Mouse (Mus musculus) thymus, adult 18-20 months (tissue): Measurements from ENCODE around the gene Gm826.

Experiments
- DNase-seq, 2 experiments: peaks; one replicate each; pipeline ENCODE4 v3.0.0; 2022; ENCODE audit warnings: mixed read lengths in 2 of 2

The Gm826 gene

GRCm38 (mm10) chr2:160334111-160334661 is at the start of gene Gm826:
TSS of gene Gm826 (minus strand) at chr2:160334162.
- no peak for DNase-seq

GRCm38 (mm10) chr2:160383418-160383817 is 49.5 kb upstream of the Gm826 start:
- DNase-seq, result no peak

GRCm38 (mm10) chr2:160378271-160378670 is 44.3 kb upstream of the Gm826 start:
- peak in 1 of 2 experiments; percentile 25 for DNase-seq

GRCm38 (mm10) chr2:160376236-160376635 is 42.3 kb upstream of the Gm826 start:
- no peak for DNase-seq

GRCm38 (mm10) chr2:160369653-160370420 is 35.9 kb upstream of the Gm826 start:
- DNase-seq, result no peak

GRCm38 (mm10) chr2:160368422-160369357 is 34.7 kb upstream of the Gm826 start:
- no peak for DNase-seq

GRCm38 (mm10) chr2:160367448-160368208 is 33.7 kb upstream of the Gm826 start:
- peak; percentile 71 to 73 for DNase-seq

- peak; percentile 88 to 90 for DNase-seq
These were observed 33.0 kb upstream of the Gm826 start, which contains the start of gene Mafb for GRCm38 (mm10) chr2:160366980-160367338. TSS of gene Mafb (minus strand) at chr2:160367065.

- DNase-seq, result peak; percentile 26 to 30
These were observed 32.4 kb upstream of the Gm826 start for GRCm38 (mm10) chr2:160366111-160366979.

GRCm38 (mm10) chr2:160365107-160365911 is 31.3 kb upstream of the Gm826 start:
- peak; percentile 17 to 31 for DNase-seq

- no peak for DNase-seq
These were observed 30.7 kb upstream of the Gm826 start for GRCm38 (mm10) chr2:160364666-160365065.

GRCm38 (mm10) chr2:160364128-160364650 is 30.2 kb upstream of the Gm826 start:
- DNase-seq, result no peak

- no peak for DNase-seq
These were observed 29.2 kb upstream of the Gm826 start for GRCm38 (mm10) chr2:160363201-160363600.

- DNase-seq, result no peak
These were observed 27.6 kb upstream of the Gm826 start for GRCm38 (mm10) chr2:160361442-160362121.

GRCm38 (mm10) chr2:160360234-160360874 is 26.4 kb upstream of the Gm826 start:
- no peak for DNase-seq

- no peak for DNase-seq
These were observed 24.9 kb upstream of the Gm826 start for GRCm38 (mm10) chr2:160358896-160359295.

GRCm38 (mm10) chr2:160357442-160357841 is 23.5 kb upstream of the Gm826 start:
- no peak for DNase-seq

GRCm38 (mm10) chr2:160356132-160356531 is 22.2 kb upstream of the Gm826 start:
- no peak for DNase-seq

- DNase-seq, result no peak
These were observed 20.4 kb upstream of the Gm826 start for GRCm38 (mm10) chr2:160354319-160354718.
